Mouse (Mus musculus) embryonic fibroblast, embryonic 13.5 days (primary cell): ENCODE results near the gene Cep135.

Experiments
- CTCF ChIP-seq: IDR thresholded peaks from 2 replicates; pipeline ENCODE4 v1.5.1; 2011; ENCODE audit warnings: mild to moderate bottlenecking, control low read depth, low read length, moderate library complexity, borderline replicate concordance; ENCODE audit not compliant: insufficient read depth
- POLR2A ChIP-seq: IDR thresholded peaks from 2 replicates; pipeline ENCODE4 v1.6.1; 2011; ENCODE audit warnings: low read depth, mild to moderate bottlenecking, control low read depth, low read length, moderate library complexity

- no peak for TF ChIP-seq POLR2A
- no peak for TF ChIP-seq CTCF
These were observed 67.7 kb downstream of the Cep135 start, which contains the start of gene C530008M17Rik for GRCm38 (mm10) chr5:76656212-76656611.
